Mouse (Mus musculus) kidney, adult 9 months (tissue): ENCODE data around the gene Lgr4.
"Not testable (repeated sequence)": the region's sequence is repeated elsewhere in the genome, so short reads cannot be mapped to it uniquely, and the experiment has no call there.

Source experiments
- DNase-seq: peaks from one replicate; pipeline ENCODE4 v3.0.0; 2022

The Lgr4 gene

GRCm38 (mm10) chr2:109917496-109918413, at the start of gene Lgr4:
Lgr4 (plus strand) TSS chr2:109917647.
- peak; percentile 99 for DNase-seq

DNA sequence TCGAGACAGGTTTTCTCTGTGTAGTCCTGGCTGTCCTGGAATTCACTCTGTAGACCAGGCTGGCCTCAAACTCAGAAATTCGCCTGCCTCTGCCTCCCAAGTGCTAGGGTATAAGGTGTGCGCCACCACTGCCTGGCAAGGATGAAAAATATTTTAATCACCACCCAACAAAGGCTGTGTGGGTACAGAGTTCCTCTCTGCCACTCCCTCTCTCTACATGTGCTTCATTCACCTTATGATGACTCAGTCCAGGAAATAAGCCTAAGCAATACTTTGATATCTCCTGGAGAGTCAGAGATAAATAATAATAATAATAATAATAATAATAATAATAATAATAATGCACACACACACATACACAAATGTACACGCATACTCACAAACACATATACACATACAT, 38.0 kb upstream of the Lgr4 start:
- DNase-seq = not testable (repeated sequence)

DNA sequence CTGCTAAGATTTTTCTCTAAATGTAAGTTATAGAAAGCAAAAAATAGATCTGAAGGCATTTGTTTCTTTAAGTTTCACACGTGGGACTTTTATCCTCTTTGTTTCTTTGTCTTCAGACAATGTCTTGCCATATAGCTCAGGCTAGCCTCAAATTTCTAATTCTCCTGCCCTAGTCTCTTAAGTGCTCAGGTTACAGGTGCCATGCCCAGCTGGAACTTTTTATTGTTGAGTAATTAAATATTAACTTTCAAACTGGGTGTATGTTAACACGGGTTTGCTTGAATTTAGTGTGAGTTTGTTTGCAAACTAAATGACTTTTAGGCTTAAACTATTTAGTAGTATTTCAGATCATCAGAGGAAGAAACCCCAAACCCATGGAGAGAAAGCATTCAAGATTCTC, 36.3 kb upstream of the Lgr4 start:
- no peak for DNase-seq

- no peak for DNase-seq
Measured at GRCm38 (mm10) chr2:109881625-109882024, 35.8 kb upstream of the Lgr4 start.

- DNase-seq = no peak
Measured at GRCm38 (mm10) chr2:109884106-109884505, 33.3 kb upstream of the Lgr4 start.

- DNase-seq = no peak
Measured at GRCm38 (mm10) chr2:109884507-109884906, 32.9 kb upstream of the Lgr4 start.

DNA sequence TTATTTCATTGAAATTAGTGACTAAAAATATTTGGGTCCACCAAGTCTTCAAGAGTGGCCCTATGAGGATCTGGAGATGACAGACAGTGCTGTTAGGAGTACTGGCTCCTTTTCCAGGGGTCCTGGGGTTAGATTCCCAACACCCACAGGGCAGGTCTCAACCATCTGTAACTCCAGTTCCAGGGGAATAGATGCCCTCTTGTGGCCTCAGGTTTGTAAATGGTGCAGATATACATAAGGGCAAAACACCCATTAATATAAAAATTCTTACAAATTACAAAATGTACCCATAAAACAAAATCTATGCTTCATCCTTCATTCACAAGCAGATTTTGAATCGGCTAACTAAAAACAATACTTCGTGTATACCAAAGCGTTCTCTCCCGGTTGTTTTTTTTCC, 27.4 kb upstream of the Lgr4 start:
- no peak for DNase-seq

- peak; percentile 95 for DNase-seq
Measured at GRCm38 (mm10) chr2:109890597-109890996, 26.9 kb upstream of the Lgr4 start, which contains the start of gene Lin7c. Lin7c (plus strand) TSS chr2:109890853.

DNA sequence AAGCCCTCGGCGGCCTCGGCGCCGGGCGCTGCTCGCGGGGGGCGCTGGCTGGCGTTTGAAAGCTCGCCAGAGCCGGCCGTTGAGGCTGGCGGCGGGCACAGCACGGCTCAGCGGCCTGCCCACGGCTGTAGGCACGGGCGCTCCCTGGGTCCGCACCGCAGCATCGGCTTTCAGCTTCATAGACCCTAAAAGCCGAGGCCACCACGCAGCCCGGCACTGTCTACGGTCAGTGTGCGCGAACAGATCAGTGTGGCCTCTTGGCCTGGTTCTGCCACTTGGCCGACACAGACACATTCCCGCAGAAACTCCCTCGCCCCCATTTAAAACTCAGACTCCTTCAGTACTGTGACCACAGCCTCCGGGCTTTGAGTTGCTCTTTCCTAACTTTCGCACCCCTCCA, 26.4 kb upstream of the Lgr4 start:
- peak; percentile 46 for DNase-seq

GRCm38 (mm10) chr2:109891471-109891870, 26.0 kb upstream of the Lgr4 start:
- DNase-seq = no peak

GRCm38 (mm10) chr2:109896311-109896710, 21.1 kb upstream of the Lgr4 start:
- DNase-seq = no peak

DNA sequence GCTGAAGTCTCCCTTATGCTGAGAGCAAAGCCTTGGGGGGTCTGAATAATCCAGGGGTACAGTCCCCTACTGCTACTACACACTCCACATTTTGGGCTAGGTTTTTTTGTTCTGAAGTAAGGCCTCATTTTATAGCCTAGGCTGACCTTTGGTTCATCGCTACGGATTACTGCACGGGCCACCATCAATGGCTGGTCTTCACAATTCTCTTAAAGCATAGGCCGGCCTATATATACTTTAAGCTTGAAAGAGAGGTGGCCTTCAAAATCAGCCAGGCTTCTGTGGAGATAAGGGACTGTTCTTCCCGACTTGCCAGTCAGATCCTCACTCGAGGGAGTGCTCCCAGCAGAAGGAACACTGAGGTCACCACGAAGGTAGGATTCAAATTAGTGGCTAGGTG, 14.6 kb upstream of the Lgr4 start:
- no peak for DNase-seq

DNA sequence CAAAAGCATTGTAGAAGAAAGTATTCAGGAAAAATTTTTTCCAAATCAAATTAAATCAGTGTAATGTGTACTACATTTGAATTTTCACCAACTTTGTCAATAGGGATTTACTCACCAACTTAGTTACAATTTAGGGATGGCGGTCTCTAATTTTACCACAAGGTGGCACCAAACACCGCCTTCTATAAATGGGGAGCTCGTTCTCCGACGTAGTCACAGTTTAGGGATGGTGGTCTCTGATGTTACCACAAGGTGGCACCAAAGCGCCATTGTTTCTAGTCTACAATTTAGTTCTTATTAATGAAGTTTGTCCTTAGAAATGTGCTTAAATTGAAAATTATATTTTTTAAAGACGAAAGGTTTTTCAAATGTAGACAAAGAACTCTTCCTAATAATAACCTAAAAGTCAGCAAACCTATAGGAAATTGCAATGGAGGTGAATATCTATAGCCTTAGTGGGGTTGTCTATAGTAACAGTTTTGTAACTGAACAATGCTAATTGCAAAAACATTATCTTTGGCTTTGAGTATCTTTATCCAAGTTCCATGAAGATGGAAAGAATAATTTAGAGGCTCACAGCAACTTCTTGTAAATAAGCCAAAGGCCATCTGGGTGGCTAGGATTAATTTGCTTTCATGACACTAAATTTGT, 13.2 kb upstream of the Lgr4 start:
- peak; percentile 95 for DNase-seq

DNA sequence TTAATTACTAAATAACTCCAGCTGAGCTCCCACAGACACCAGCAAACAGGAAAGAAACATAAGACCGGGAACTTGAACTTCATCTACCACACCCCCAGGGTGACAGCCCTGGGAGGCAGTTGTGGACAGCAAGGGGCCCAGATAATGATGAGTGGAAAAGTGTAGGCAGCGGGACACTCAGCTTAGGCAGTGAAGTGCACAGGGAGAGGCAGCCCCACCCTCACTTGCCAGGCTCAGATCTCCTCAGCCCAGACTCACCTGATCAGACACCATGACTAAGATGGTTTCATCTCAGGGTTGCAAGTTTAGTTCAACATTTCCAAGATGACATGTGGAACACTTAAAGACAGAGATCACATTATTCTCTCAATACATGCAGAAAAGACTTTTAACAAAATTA, 8.3 kb upstream of the Lgr4 start:
- DNase-seq = no peak

GRCm38 (mm10) chr2:109912216-109912615, 5.2 kb upstream of the Lgr4 start:
- DNase-seq = no peak

DNA sequence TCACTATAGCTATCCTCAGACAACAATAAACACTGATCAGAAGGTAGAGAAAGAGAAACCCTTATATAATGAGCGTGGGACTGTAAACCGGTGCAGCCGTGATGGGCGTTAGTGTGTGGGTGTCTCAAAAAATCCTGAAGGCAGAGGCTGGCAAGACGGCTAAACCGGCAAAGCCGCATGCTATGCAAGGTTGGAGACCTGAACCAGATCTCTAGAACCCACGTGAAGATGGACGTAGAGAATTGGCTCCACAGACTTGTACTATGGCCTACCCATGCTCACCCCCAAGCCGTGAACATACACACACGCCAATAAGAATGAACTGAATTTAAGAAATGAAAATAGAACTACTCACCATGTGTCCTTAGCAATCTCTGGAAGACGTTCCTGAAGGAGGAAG, 4.7 kb upstream of the Lgr4 start:
- no peak for DNase-seq

DNA sequence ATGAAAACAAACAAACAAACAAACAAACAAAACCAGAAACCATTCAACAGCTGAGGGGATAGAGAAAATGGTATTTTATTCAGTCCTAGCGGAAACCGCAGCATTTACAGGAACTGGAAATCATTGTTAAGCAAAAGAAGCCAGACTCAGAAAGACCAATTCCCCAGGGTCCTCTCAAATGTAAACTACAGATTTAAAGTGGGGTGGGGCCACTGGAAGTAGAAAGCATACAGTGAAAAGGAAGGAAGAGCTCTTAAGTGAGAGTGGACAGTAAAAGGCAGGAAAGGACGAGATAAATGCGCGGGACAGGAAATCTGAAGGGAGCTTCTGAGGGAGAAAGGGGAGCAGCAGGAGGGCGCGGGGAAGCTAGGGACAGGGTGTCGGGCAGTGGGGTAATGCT, 4.2 kb upstream of the Lgr4 start:
- DNase-seq = no peak

DNA sequence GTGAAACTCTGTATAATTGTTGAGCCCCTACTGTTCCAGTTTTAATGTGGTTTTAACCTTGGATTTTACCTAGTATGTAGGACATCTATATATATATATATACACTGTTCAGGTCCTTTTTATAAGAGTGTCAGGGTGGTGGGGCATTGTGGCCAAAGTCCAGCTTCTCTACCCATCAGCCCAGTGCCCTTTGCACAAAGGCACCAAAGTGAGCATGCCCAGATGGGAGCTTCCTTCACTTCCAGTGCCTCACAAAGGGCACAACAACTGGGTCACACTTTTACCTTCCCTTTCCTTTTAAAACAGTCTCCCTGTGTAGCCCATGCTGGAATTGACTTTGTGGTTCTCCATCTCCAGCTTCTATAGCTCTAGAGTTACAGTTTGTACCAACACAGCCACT, 2.8 kb upstream of the Lgr4 start:
- peak; percentile 62 for DNase-seq

GRCm38 (mm10) chr2:109916782-109917495, 508 bp upstream of the Lgr4 start:
- DNase-seq = peak; percentile 63

DNA sequence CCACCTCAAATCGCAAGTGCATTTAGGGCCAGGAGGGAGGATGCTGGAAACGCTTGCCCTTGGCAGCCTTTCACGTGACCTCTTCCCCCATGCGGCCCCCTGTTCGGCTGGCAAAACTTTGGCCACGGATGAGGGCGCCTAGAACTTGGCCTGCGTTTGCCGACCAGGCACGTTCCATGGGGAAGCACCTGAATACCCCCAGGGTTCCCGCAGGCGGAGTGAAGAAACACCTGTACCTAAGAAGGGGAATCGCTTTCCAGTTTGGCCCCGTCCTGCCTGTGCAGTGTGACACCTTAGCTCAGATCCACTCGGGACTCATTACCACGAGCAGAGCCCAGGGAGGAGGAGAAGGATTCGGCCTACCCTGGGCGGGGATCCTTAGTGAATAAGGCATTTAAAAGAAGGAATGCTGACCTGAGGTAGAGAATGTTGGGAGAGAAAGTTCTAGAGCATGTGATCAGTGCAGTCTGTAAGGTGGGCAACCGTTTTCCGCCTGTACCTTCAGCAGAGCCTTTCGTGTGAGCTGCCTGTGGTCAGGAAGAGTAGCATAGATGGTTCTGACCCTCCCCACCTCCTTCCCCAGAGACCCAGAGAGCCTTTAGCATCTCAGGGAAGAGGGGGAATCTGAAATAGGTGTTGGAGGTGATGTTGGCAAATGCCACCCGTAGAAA, 1.3 kb downstream of the Lgr4 start:
- peak; percentile 75 for DNase-seq

- DNase-seq = peak; percentile 30
Measured at GRCm38 (mm10) chr2:109920471-109920870, 3.0 kb downstream of the Lgr4 start.

- peak; percentile 32 for DNase-seq
Measured at GRCm38 (mm10) chr2:109921298-109922035, 4.0 kb downstream of the Lgr4 start.
